Mouse (Mus musculus): Measurements from ENCODE around the gene Gm3115.
"Not testable (repeated sequence)": the region's sequence is repeated elsewhere in the genome, so short reads cannot be mapped to it uniquely, and the experiment has no call there.

The Gm3115 gene

GRCm38 (mm10) chr14:4083820-4084219, at the start of gene Gm3115:
Gene Gm3115, plus strand, starts transcription at chr14:4084120.
- in situ Hi-C loops (cut with MboI; ENCODE audit: low sequenced_read_pairs): not testable (repeated sequence)

DNA sequence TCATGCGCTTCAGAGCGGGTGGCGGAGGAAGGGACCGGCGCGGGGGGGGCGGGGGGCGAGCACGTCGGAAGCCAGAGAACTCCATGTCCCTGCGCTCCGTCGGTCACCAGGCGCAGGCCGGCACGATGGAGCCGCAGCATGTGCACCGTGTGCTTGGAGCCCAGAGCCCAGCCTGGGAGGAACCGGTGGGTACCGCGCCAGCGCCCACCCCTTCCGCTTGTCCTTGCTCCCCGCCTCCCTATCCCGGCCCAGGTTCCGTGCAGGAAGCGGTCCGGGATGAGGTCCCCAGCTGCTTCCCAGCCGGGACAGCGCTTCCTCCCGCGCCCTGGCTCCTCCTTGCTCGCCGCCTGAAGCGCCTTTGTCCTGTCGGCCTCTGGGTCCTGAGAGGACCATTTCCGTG, 26.5 kb downstream of the Gm3115 start, which contains the start of gene Gm8108:
TSS of gene Gm8108 (plus strand) at position 101 of the 400 bp plus-strand sequence.
- in situ Hi-C loops (cut with MboI; ENCODE audit: low sequenced_read_pairs): not testable (repeated sequence)

GRCm38 (mm10) chr14:4141646-4142045, 57.7 kb downstream of the Gm3115 start:
- in situ Hi-C loops (cut with MboI; ENCODE audit: low sequenced_read_pairs): not testable (repeated sequence)
